Mouse (Mus musculus): ENCODE measurements around the gene Rpain. TPM values are rescaled to one million over a fixed set of nuclear protein-coding genes. Genes with fewer than 3 reads are reported as not detected.

The Rpain gene
- 72.1 and 73.0 TPM in 2 replicates for polyA plus RNA-seq (2015; fragmentation: Nextera tagmentation; extraction: Ambion mirVana)

DNA sequence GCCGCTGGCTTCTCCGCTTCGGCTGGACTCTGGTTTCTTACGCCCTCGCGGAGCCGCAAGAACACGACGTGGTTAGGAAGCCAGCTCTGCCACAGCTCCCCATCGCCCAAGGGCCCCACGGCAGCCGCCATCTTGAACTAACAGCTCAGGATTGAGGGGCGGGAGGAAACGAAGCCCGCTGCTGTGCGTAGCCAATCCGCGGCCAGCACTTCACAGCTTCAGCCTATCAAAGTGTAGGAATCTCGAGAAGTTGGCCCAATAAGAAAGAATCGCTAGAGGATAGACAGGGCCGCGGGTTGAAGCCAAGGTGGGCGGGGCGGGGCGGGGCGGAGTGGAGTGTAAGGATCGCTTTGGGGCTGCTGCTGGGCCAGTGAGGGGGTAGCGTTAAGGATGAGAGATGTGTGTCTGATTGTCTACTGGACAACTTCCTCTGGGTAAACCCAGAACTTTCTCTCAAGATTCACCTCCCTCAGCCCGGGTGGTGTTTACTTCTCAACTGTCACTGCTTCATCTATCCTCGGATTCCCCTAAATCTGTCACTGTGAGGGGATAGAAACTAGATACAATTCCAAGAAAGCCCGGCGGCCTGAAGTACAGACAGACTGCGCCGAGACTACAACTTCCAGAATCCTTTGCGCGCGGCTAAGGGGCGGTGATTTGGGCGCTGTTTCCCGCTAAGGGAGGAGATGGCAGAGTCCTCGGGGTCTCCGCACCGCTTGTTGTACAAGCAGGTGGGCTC lies at the start of gene Rpain, which contains the start of gene Nup88:
Rpain (plus strand) TSS at position 393 of the 739 bp plus-strand sequence.
Nup88 (minus strand) TSS at position 153 of the 739 bp plus-strand sequence.
- peak within 1 kb of the TSS; percentile 85 for H3K4me2 ChIP-seq
- H3K27ac ChIP-seq, result peak within 1 kb of the TSS; percentile 95
- peaks cover 24% of the 10 kb centered on the region for H3K4me1 ChIP-seq (replicated peaks)
- peak within 1 kb of the TSS; percentile 93 for H3K9ac ChIP-seq
- under 1% methylated on average over 43 of the region's 43 CpGs for WGBS
- peaks cover 39% of the 10 kb centered on the region for H3K36me3 ChIP-seq
- H3K9me3 ChIP-seq, result no peaks in the 10 kb centered on the region
- H3K4me3 ChIP-seq, result peak within 1 kb of the TSS; percentile 87
- peak; percentile 99 for ATAC-seq (ENCODE audit: low FRiP score)
- H3K27me3 ChIP-seq, result no peaks in the 10 kb centered on the region

DNA sequence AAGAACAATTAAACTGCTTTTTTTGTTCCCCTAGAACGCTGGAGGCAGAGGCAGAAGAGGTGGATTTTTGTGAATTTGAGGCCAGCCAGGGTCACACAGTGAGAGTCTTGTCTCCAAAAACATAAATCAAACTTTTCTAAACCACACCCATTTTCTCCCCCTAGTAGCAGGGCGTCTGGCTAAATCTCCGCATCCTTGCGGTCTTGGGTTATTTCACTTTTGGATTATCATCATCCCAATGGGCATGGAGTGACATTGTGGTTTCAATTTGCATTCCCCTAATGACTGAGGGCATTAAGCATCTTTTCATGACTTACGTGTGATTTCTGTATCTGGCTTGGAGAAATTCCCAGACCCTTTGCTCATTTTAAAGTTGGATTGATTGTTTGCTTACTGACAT lies 38.6 kb upstream of the Rpain start:
- Histone ChIP-seq H3K4me1 (replicated peaks) (no peaks in the 10 kb centered on the region), H3K36me3 (peaks cover 65% of the 10 kb centered on the region), H3K27me3 (no peaks in the 10 kb centered on the region), H3K4me3 (no peak overlapping the region), H3K9me3 (no peaks in the 10 kb centered on the region), H3K4me2 (no peak overlapping the region), H3K9ac (no peak overlapping the region), H3K27ac (no peak overlapping the region)
- ATAC-seq (ENCODE audit: low FRiP score), result no peak
- 90% methylated on average over 5 of the region's 5 CpGs for WGBS

DNA sequence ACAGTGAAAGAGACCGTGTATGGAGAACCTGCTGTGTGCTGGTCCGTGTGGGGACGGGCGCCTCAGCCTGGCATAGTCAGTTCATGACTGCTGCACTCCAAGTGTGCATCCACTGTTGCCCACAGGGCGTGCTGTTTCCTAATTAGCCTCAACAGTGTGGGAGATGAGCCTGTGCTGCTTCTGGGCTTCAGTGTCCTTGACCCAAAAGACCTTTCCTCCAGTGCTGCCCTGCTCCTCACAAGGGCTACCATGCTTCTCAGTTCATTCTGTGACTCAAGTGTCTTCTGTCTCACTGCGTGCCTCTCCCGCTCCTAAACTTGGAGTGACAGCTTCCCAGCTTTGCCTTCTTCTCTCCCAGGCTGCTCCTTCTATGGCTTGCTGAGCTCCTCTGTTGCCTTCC lies 34.7 kb upstream of the Rpain start:
- ATAC-seq (ENCODE audit: low FRiP score), result no peak
- Histone ChIP-seq H3K4me3 (no peak overlapping the region), H3K36me3 (peaks cover 77% of the 10 kb centered on the region), H3K9me3 (no peaks in the 10 kb centered on the region), H3K27me3 (no peaks in the 10 kb centered on the region), H3K9ac (no peak overlapping the region), H3K4me1 (replicated peaks) (no peaks in the 10 kb centered on the region), H3K4me2 (no peak overlapping the region), H3K27ac (no peak overlapping the region)
- 90% methylated on average over 7 of the region's 7 CpGs for WGBS

DNA sequence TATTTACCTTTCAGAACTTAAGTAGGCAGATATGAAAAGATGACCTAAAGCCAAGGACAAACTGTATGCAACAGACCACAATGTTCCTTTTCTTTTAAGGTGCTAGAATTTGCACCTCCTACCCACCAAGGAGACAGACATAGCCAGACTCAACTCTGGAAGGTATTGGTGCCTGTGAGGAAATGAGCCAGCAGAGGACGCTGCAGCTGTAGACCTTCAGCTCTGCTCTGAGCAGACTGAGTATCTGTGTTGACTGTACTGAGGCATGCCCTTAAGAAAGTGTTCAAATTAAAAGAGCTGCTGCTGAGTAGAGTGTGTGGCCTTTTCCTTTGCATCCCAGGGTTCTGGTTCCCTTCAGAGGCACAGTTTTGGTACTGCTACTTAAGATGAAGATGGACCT lies 27.4 kb upstream of the Rpain start:
- no peaks in the 10 kb centered on the region for H3K4me1 ChIP-seq (replicated peaks)
- H3K36me3 ChIP-seq, result peaks cover 88% of the 10 kb centered on the region
- 89% methylated on average over 1 of the region's 1 CpGs for WGBS
- no peak for ATAC-seq (ENCODE audit: low FRiP score)
- no peaks in the 10 kb centered on the region for H3K9me3 ChIP-seq
- no peak overlapping the region for H3K4me2 ChIP-seq
- no peaks in the 10 kb centered on the region for H3K27me3 ChIP-seq
- H3K27ac ChIP-seq, result no peak overlapping the region
- H3K9ac ChIP-seq, result no peak overlapping the region
- no peak overlapping the region for H3K4me3 ChIP-seq

DNA sequence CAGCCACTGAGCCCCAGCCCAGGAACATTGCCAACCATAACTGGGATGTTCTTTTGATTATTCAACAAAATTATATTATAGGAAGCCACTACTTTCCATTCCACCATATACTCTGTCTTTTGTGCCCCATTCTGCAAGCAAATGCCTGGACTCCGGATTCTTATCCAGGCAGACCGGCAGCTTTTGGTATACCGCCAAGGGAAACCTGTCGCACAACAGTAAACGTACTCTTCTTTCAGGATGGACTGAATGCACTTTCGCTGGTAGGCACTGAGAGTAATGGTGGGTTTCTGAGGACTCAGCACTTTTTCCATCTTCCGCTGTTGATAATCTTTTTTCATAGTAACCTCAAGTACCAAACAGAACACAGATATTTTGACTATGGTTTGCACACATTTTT lies 26.4 kb upstream of the Rpain start:
- Histone ChIP-seq H3K27me3 (no peaks in the 10 kb centered on the region), H3K27ac (no peak overlapping the region), H3K4me3 (no peak overlapping the region), H3K9ac (no peak overlapping the region), H3K9me3 (no peaks in the 10 kb centered on the region), H3K36me3 (peaks cover 88% of the 10 kb centered on the region), H3K4me2 (no peak overlapping the region), H3K4me1 (replicated peaks) (no peaks in the 10 kb centered on the region)
- 95% methylated on average over 7 of the region's 7 CpGs for WGBS
- no peak for ATAC-seq (ENCODE audit: low FRiP score)

DNA sequence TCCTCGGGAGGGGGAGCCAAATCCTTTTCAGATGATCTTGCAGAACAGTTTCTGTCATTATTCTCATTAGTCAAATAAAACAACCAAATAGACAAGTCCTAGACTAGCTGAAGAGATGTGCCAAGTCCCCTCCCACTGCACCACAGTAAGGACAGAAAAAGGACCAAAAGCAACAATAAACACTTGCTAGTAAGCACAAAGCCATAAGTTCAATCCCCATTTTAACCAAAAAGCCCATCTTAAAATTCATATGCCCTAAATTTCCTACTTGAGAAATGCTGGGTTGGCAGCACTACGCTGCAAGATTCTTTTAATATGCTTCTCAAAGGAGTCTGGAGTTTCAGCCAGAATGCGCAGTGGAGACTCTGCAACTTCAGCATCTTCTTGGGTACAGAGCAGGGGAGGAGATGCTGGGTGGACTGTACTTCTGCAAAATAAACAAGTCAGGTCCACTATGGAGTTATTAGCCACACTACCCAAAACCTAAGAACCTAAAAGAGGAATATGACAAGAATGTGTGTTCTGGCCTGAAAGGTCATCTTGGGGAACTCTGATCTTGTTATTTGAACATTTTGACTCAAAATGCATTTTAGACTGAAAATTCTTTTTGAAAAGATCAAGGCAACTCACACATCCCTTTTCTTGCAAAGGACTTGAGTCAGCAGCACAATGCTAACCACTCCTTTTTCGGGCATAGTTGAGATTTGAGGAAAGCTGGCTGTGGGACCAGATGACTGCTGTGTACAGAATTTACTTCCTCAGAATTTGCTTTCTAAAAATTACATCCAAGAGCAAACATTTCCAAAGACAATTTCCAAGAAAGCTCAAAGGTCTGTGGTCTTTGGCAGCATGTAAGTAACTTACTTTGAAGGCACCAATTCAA lies 24.8 kb upstream of the Rpain start:
- no peaks in the 10 kb centered on the region for H3K9me3 ChIP-seq
- H3K4me2 ChIP-seq, result no peak overlapping the region
- H3K27me3 ChIP-seq, result no peaks in the 10 kb centered on the region
- H3K9ac ChIP-seq, result no peak overlapping the region
- no peak overlapping the region for H3K4me3 ChIP-seq
- H3K36me3 ChIP-seq, result peaks cover 88% of the 10 kb centered on the region
- 93% methylated on average over 4 of the region's 4 CpGs for WGBS
- ATAC-seq (ENCODE audit: low FRiP score), result no peak
- H3K27ac ChIP-seq, result no peak overlapping the region
- H3K4me1 ChIP-seq (replicated peaks), result no peaks in the 10 kb centered on the region

DNA sequence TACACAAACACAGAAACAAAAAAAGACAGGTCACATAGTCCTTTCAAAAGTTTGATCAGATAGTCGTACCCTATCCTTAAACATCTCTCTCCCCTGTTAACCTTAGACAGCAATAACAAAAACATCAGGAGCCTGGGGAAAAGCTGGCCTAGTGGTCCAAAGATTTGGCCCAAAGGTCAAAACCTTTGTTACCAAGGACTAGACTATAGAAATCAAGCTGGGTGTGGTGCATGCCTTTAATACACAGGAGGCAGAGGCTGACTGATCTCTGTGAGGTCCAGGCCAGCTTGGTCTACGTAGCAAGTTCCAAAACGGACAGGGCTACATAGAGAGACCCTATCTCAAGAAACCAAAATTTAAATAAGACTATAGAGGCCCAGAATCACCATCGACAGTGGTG lies 15.3 kb upstream of the Rpain start:
- no peak overlapping the region for H3K9ac ChIP-seq
- WGBS, result 90% methylated on average over 4 of the region's 4 CpGs
- H3K27ac ChIP-seq, result no peak overlapping the region
- ATAC-seq (ENCODE audit: low FRiP score), result no peak
- no peak overlapping the region for H3K4me3 ChIP-seq
- no peak overlapping the region for H3K4me2 ChIP-seq
- no peaks in the 10 kb centered on the region for H3K9me3 ChIP-seq
- peaks cover 92% of the 10 kb centered on the region for H3K36me3 ChIP-seq
- no peaks in the 10 kb centered on the region for H3K27me3 ChIP-seq
- H3K4me1 ChIP-seq (replicated peaks), result no peaks in the 10 kb centered on the region

DNA sequence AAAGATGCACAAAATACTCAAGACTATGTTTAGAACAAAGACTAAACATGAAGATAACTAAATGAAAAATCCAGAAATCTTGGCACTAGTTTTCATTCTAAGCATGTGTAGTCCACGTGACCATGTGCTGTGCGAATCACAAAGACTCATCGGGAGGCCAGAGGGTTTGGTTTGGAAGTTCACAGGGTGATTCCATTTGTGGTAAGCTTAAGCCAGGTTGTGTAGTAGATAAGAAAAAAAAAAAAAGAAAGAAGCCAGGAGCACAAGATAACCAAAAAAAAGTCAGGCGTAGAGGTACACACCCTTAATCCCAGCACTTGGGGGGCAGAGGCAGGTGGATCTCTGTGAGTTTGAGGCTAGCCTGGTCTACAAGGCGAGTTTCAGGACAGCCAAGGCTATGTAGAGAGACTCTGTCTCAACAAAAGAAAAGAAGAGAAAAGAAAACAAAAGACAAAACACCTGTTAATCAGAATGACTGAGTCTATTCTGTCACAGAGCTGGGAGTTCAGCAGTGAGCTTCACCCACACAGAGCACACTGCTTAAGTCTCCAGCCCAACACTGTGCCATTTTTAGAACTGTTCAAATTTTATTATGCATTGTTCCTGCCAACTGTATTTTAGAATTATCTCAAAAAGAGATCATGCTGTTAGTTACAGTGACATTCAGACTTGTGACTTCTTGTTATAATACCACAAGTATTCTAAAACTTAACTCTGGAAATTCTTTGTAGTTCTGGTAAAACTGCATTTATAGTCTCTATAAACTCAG lies 9.0 kb upstream of the Rpain start:
- H3K27ac ChIP-seq, result no peak overlapping the region
- peaks cover 92% of the 10 kb centered on the region for H3K36me3 ChIP-seq
- H3K27me3 ChIP-seq, result no peaks in the 10 kb centered on the region
- H3K4me3 ChIP-seq, result no peak overlapping the region
- no peaks in the 10 kb centered on the region for H3K9me3 ChIP-seq
- 92% methylated on average over 5 of the region's 5 CpGs for WGBS
- ATAC-seq (ENCODE audit: low FRiP score), result no peak
- no peak overlapping the region for H3K4me2 ChIP-seq
- H3K4me1 ChIP-seq (replicated peaks), result no peaks in the 10 kb centered on the region
- H3K9ac ChIP-seq, result no peak overlapping the region

DNA sequence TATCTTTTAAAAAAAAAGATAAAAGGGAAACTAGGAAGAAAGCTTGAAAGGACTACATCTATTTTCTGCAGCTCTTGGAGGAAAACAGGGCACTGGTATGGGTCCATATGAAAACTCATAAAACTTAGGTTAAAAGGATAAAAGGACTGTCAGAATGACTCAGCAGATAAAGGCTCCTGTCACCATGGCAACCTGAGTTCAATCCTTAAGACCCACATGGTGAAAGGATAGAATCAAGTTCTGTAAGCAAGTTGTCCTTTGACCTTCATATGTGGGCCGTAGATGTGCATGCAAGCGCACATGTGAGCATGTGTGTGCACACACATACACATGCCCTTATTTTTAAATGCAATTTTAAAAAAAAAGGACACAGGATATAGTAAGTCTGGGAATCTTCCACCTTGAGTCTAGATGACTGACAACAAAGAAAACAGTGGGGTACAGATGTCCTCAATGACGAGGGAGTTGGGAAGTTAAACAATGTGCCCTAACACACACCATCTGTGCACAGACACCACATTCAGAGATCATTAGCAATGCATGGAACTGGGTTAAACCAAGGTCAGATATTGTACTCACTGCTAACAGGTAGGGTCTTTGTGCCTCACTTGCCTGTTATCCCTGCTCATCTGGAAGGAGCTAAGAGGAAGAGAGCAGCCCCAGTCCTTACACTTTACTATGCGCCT lies 5.6 kb upstream of the Rpain start:
- no peak overlapping the region for H3K9ac ChIP-seq
- no peak overlapping the region for H3K4me3 ChIP-seq
- peaks cover 68% of the 10 kb centered on the region for H3K36me3 ChIP-seq
- no peaks in the 10 kb centered on the region for H3K9me3 ChIP-seq
- H3K27me3 ChIP-seq, result no peaks in the 10 kb centered on the region
- H3K4me1 ChIP-seq (replicated peaks), result peaks cover 17% of the 10 kb centered on the region
- 73% methylated on average over 4 of the region's 4 CpGs for WGBS
- H3K4me2 ChIP-seq, result no peak overlapping the region
- H3K27ac ChIP-seq, result no peak overlapping the region
- no peak for ATAC-seq (ENCODE audit: low FRiP score)

DNA sequence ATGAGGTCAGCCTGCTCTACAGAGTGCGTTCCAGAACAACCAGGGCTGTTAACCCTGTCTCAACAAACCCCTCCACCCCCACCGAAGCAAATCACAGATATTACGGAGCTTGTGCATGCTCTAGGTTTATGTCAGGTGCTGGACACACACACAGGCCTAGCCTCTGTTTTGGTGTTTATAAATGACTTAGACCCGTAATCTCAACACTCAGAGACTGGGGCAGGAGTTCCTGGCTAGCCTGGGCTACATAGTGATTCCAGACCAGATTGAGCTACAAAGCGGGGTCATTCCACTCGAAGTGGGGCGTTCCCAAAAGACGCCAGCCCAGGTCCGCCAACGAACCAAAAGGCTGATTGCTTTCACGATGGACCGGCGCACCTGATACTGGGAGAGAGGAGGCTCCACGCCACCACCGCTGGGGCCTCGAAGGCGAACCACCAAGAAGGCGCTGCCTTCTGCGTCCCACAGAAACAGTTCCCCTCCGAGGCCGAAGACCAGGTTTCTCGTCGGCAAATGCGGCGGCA lies 680 bp upstream of the Rpain start:
- Histone ChIP-seq H3K27me3 (no peaks in the 10 kb centered on the region), H3K36me3 (peaks cover 39% of the 10 kb centered on the region), H3K4me3 (peak overlapping the region; percentile 87), H3K4me2 (peak overlapping the region; percentile 85), H3K27ac (peak overlapping the region; percentile 95), H3K4me1 (replicated peaks) (peaks cover 24% of the 10 kb centered on the region), H3K9ac (peak overlapping the region; percentile 93), H3K9me3 (no peaks in the 10 kb centered on the region)
- WGBS, result 1% methylated on average over 25 of the region's 25 CpGs
- ATAC-seq (ENCODE audit: low FRiP score), result peak; percentile 17; the same call in 1 of the 2 replicates

Data from hindbrain, embryonic 13.5 days (tissue).